Mouse (Mus musculus): ENCODE measurements around the gene Sval2. TPM values are rescaled to one million over a fixed set of nuclear protein-coding genes. Genes with fewer than 3 reads are reported as not detected.

The Sval2 gene
- polyA plus RNA-seq (2015; fragmentation: Nextera tagmentation; extraction: Ambion mirVana): not detected in 2 replicates

- Histone ChIP-seq H3K9me3 (ENCODE audit: control insufficient read depth, low read length) (no peaks in the 10 kb centered on the region), H3K4me2 (ENCODE audit: low read depth, low read length) (no peak within 1 kb of the TSS), H3K4me3 (ENCODE audit: low read length) (no peak within 1 kb of the TSS), H3K27me3 (ENCODE audit: control insufficient read depth, insufficient read depth, low read depth, low read length) (no peaks in the 10 kb centered on the region), H3K36me3 (ENCODE audit: control insufficient read depth, insufficient read depth, low read length) (no peaks in the 10 kb centered on the region), H3K9ac (ENCODE audit: low read length) (no peak within 1 kb of the TSS), H3K4me1 (replicated peaks; ENCODE audit: control insufficient read depth, insufficient read depth, low read length) (no peaks in the 10 kb centered on the region), H3K27ac (ENCODE audit: low read length) (no peak within 1 kb of the TSS)
- no peak for ATAC-seq (ENCODE audit: low read depth)
- WGBS: 80% methylated on average over 3 of the region's 3 CpGs
These were observed at the start of gene Sval2 for GRCm38 (mm10) chr6:41852689-41853088. Gene Sval2 (plus strand): TSS chr6:41852989.

DNA sequence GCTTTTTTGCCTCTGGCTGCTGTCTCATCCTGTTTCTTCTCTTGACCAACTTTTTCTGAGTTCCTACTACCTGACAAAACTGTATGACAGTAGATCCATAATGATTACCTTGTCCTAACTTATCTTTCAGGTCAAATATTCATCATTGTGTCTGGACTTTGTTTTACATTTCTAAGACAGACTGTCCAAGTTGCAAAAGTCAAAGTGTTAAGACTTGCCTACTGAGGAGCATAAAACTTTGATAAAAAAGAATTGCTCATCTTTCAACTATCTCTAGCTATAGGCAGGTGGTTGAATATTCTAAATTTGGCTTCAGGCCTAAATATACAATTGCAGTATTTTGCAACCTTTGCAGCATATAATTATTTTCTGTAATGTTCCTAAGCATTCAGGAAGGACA is 28.7 kb upstream of the Sval2 start:
- H3K9me3 ChIP-seq (ENCODE audit: control insufficient read depth, low read length): no peaks in the 10 kb centered on the region

GRCm38 (mm10) chr6:41829516-41829915 is 23.3 kb upstream of the Sval2 start:
- H3K27me3 ChIP-seq (ENCODE audit: control insufficient read depth, insufficient read depth, low read depth, low read length): no peaks in the 10 kb centered on the region
- no peak overlapping the region for H3K4me3 ChIP-seq (ENCODE audit: low read length)
- H3K4me1 ChIP-seq (replicated peaks; ENCODE audit: control insufficient read depth, insufficient read depth, low read length): no peaks in the 10 kb centered on the region
- H3K36me3 ChIP-seq (ENCODE audit: control insufficient read depth, insufficient read depth, low read length): no peaks in the 10 kb centered on the region
- H3K9me3 ChIP-seq (ENCODE audit: control insufficient read depth, low read length): no peaks in the 10 kb centered on the region
- no peak overlapping the region for H3K9ac ChIP-seq (ENCODE audit: low read length)
- no peak for ATAC-seq (ENCODE audit: low read depth)
- WGBS: 83% methylated on average over 2 of the region's 2 CpGs
- H3K27ac ChIP-seq (ENCODE audit: low read length): no peak overlapping the region
- H3K4me2 ChIP-seq (ENCODE audit: low read depth, low read length): no peak overlapping the region

More for the DNA sequence above, 28.7 kb upstream of the Sval2 start:
- Histone ChIP-seq H3K4me1 (replicated peaks; ENCODE audit: control insufficient read depth, insufficient read depth, low read length) (no peaks in the 10 kb centered on the region), H3K9ac (ENCODE audit: low read length) (no peak overlapping the region), H3K36me3 (ENCODE audit: control insufficient read depth, insufficient read depth, low read length) (no peaks in the 10 kb centered on the region), H3K27me3 (ENCODE audit: control insufficient read depth, insufficient read depth, low read depth, low read length) (no peaks in the 10 kb centered on the region), H3K4me2 (ENCODE audit: low read depth, low read length) (no peak overlapping the region), H3K4me3 (ENCODE audit: low read length) (no peak overlapping the region), H3K27ac (ENCODE audit: low read length) (no peak overlapping the region)
- no peak for ATAC-seq (ENCODE audit: low read depth)

DNA sequence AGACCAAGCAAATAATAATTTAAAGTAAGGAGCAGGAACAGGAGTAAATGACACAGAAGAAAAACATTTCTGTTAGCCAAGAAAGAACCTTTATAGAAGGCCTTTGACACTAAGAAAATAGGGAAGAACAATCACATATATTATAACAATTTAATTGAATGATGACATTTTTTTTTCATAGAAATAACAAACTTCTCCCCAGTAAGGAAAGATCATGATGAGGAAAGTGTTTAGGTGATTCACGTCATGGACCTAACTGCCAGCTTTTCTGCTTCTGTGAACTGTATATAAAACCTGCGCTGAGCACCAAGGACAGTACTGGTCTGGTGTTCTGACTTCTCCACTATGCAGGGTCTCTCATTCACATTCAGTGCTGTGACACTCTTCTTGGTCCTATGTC is 5.6 kb upstream of the Sval2 start, which contains the start of gene Pip:
Pip (plus strand) TSS at position 301 of the 400 bp plus-strand sequence.
- no peak for ATAC-seq (ENCODE audit: low read depth)
- no peaks in the 10 kb centered on the region for H3K9me3 ChIP-seq (ENCODE audit: control insufficient read depth, low read length)
- H3K27ac ChIP-seq (ENCODE audit: low read length): no peak within 1 kb of the TSS
- WGBS: 87% methylated on average over 2 of the region's 2 CpGs
- H3K36me3 ChIP-seq (ENCODE audit: control insufficient read depth, insufficient read depth, low read length): no peaks in the 10 kb centered on the region
- no peaks in the 10 kb centered on the region for H3K27me3 ChIP-seq (ENCODE audit: control insufficient read depth, insufficient read depth, low read depth, low read length)
- no peak within 1 kb of the TSS for H3K9ac ChIP-seq (ENCODE audit: low read length)
- H3K4me3 ChIP-seq (ENCODE audit: low read length): no peak within 1 kb of the TSS
- no peak within 1 kb of the TSS for H3K4me2 ChIP-seq (ENCODE audit: low read depth, low read length)
- no peaks in the 10 kb centered on the region for H3K4me1 ChIP-seq (replicated peaks; ENCODE audit: control insufficient read depth, insufficient read depth, low read length)

- 67% methylated on average over 2 of the region's 2 CpGs for WGBS
- H3K4me2 ChIP-seq (ENCODE audit: low read depth, low read length): no peak overlapping the region
- H3K9me3 ChIP-seq (ENCODE audit: control insufficient read depth, low read length): no peaks in the 10 kb centered on the region
- H3K9ac ChIP-seq (ENCODE audit: low read length): no peak overlapping the region
- no peaks in the 10 kb centered on the region for H3K27me3 ChIP-seq (ENCODE audit: control insufficient read depth, insufficient read depth, low read depth, low read length)
- no peak overlapping the region for H3K27ac ChIP-seq (ENCODE audit: low read length)
- no peaks in the 10 kb centered on the region for H3K36me3 ChIP-seq (ENCODE audit: control insufficient read depth, insufficient read depth, low read length)
- H3K4me3 ChIP-seq (ENCODE audit: low read length): no peak overlapping the region
- H3K4me1 ChIP-seq (replicated peaks; ENCODE audit: control insufficient read depth, insufficient read depth, low read length): no peaks in the 10 kb centered on the region
- ATAC-seq (ENCODE audit: low read depth): no peak
These were observed 11.2 kb downstream of the Sval2 start for GRCm38 (mm10) chr6:41864038-41864437.

DNA sequence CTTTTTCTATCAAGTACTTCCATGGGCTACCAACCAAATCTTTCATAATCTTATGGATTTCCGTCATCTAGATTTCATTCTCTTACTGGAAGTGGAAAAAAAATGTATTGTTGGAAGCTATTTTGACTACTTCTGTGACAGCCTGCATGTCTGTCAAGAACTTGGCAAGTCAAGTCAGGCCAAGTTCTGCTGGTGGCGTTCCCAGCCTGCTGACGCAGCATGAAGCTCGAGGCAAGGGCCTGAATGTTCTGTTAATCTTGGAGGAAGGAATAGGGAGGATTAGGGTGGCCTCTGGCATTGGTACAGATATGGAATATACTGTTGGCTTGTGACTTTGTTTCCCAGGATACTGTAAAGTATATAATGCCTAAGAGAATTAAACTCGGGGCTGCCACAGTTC is 58.8 kb downstream of the Sval2 start:
- H3K9ac ChIP-seq (ENCODE audit: low read length): no peak overlapping the region
- no peak overlapping the region for H3K4me2 ChIP-seq (ENCODE audit: low read depth, low read length)
- H3K27me3 ChIP-seq (ENCODE audit: control insufficient read depth, insufficient read depth, low read depth, low read length): no peaks in the 10 kb centered on the region
- ATAC-seq (ENCODE audit: low read depth): no peak
- no peaks in the 10 kb centered on the region for H3K9me3 ChIP-seq (ENCODE audit: control insufficient read depth, low read length)
- H3K4me1 ChIP-seq (replicated peaks; ENCODE audit: control insufficient read depth, insufficient read depth, low read length): no peaks in the 10 kb centered on the region
- H3K27ac ChIP-seq (ENCODE audit: low read length): no peak overlapping the region
- H3K36me3 ChIP-seq (ENCODE audit: control insufficient read depth, insufficient read depth, low read length): no peaks in the 10 kb centered on the region
- WGBS: 71% methylated on average over 5 of the region's 5 CpGs
- H3K4me3 ChIP-seq (ENCODE audit: low read length): no peak overlapping the region

Other genes starting within 250 kb of the Sval2 start
- gene Ephb6, start 247.5 kb upstream of the Sval2 start, polyA plus RNA-seq (2015; fragmentation: Nextera tagmentation; extraction: Ambion mirVana): 12.0 and 15.6 TPM in 2 replicates
- 2.3 and 2.6 TPM in 2 replicates for gene Trpv6, start 216.6 kb upstream of the Sval2 start, polyA plus RNA-seq (2015; fragmentation: Nextera tagmentation; extraction: Ambion mirVana)
- gene Trpv5, start 172.2 kb upstream of the Sval2 start, polyA plus RNA-seq (2015; fragmentation: Nextera tagmentation; extraction: Ambion mirVana): not detected in 2 replicates
- gene Llcfc1, start 168.6 kb upstream of the Sval2 start, polyA plus RNA-seq (2015; fragmentation: Nextera tagmentation; extraction: Ambion mirVana): not detected in 2 replicates
- gene Kel, start 148.7 kb upstream of the Sval2 start, polyA plus RNA-seq (2015; fragmentation: Nextera tagmentation; extraction: Ambion mirVana): 0.83 and 3.4 TPM in 2 replicates
- gene Olfr459, start 77.8 kb upstream of the Sval2 start, polyA plus RNA-seq (2015; fragmentation: Nextera tagmentation; extraction: Ambion mirVana): not detected in 2 replicates
- not detected in 2 replicates for gene Pip, start 5.5 kb upstream of the Sval2 start, polyA plus RNA-seq (2015; fragmentation: Nextera tagmentation; extraction: Ambion mirVana)
- gene Sval1, start 98.6 kb downstream of the Sval2 start, polyA plus RNA-seq (2015; fragmentation: Nextera tagmentation; extraction: Ambion mirVana): not detected in 2 replicates
- gene Sval3, start 115.2 kb downstream of the Sval2 start, polyA plus RNA-seq (2015; fragmentation: Nextera tagmentation; extraction: Ambion mirVana): not detected in 2 replicates
- not detected in 2 replicates for gene Sva, start 185.4 kb downstream of the Sval2 start, polyA plus RNA-seq (2015; fragmentation: Nextera tagmentation; extraction: Ambion mirVana)

Measured in lung, embryonic 16.5 days (tissue).